Mouse (Mus musculus) layer of hippocampus, postnatal 10 days (tissue): ENCODE data around the gene Cnpy2. TPM values are rescaled to one million over a fixed set of nuclear protein-coding genes. Genes with fewer than 3 reads are reported as not detected.
"Not testable (repeated sequence)": the region's sequence is repeated elsewhere in the genome, so short reads cannot be mapped to it uniquely, and the experiment has no call there.

Experiments used
- DNase-seq, 2 experiments: peaks; one replicate each; pipeline ENCODE4 v3.0.0; 2021; ENCODE audit warnings: low spot score in 2 of 2
- total RNA-seq, 2 experiments: library from RNA; stranded (reverse); gene quantifications; 2 replicates each; pipeline ENCODE4 v1.2.3; 2021

The Cnpy2 gene
- total RNA-seq, 2 experiments from 2014 or later = 75.5 to 78.5 TPM

DNA sequence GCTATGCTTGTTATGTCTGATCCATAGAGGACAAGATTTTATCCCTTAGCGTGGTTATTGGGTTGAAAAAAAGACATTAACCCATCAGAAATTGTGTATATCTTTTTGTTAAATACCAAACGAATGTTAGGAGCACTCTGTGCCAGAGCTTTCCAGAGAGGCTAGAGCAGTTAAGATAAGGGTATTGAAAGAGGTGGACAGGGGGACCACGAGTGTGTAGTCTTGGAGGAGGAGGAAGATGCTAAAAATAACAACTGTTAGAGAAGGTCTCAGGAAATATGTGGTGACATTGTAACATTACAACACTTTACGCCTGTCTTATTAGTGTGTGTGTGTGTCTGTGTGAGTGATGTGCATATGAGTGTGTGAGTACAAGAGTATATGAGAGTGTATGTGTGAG lies 11.4 kb upstream of the Cnpy2 start:
- DNase-seq = no peak

DNA sequence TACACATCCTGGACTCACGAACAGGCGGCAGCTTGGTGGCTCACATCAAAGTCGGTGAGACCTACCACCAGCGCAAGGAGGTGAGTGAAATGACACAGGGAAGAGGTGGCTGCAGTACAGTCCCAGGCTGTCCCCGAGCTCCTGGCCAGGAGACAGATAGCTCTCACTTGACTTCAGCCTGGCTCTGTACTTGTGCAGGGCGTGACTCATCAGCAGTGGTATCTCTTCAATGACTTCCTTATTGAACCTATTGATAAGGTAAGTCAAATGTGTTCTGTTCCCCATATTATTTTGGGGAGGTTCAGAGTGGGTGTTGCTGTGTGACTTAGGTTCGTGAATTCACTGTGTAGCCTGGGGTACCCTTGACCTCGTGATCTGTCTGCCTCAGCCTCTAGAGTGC lies 6.7 kb upstream of the Cnpy2 start:
- DNase-seq = no peak

DNA sequence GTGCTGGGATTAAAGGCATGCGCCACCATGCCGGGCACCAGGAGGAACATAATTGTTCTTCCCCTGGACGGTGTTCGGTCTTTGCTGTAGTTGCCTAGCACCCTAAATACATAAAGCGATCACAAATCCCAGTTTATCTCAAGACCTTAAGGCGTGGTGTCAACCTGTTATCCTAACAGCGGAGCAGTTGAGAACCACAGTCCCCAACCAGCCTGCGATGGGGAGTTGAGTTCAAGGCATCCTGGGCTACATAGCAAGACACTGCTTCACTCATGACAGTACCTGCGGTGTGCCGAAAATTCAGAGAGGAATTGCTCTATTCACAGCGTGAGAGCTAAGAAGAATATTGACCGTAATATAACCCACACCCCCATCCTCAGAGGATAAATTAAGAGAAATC lies 618 bp upstream of the Cnpy2 start:
- no peak for DNase-seq

DNA sequence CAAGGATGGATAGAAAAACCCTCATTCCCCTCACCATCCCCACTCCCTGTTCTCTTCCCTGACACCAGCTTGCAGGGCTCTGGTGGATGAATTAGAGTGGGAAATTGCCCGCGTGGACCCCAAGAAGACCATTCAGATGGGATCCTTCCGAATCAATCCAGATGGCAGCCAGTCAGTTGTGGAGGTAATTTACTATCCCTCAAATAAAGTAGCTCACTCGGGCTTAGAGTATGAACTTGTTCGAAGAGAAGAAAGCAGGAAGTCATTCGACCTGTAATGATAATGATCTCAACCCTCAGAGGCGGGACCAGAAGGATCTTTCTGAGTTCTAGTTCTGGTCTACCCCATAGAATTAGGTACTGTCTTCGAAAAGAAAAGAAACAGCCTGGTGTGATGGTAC lies 1.3 kb downstream of the Cnpy2 start:
- DNase-seq = no peak

DNA sequence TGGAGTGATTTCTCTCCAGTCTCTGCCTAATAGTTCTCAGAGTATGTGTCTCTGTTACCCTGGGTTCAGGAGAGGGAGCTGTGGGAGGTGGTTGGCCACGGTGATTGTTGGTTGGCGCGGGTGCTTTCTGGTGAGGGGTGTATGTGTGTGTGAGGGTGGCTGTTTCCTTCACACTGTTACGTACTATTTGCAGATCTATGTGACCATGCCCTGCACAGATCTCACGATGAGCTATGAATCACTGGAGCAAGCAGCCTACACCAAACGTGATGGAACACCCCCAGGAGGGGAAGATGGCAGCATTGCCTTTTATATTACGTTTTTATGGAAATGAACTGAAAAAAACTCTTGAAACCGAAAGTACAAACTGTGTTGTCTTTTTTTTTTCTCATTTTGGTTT lies 4.6 kb downstream of the Cnpy2 start:
- no peak for DNase-seq

DNA sequence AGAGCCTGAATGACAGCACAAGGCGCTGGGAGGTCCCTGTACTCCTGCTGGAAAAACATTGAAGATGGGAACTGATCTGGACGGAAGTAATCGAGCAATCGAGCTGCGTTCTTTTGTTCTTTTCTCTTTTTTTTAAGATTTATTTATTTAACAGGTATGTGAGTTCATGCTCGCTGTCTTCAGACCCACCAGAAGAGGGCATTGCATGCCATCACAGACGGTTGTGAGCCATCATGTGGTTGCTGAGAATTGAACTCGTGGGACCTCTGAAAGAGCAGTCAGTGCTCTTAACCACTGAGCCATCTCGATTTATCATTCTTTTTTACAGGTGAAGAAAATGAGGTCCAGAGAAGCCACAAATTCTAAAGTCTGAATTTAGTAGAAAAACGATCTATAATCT lies 5.4 kb downstream of the Cnpy2 start:
- no peak for DNase-seq

DNA sequence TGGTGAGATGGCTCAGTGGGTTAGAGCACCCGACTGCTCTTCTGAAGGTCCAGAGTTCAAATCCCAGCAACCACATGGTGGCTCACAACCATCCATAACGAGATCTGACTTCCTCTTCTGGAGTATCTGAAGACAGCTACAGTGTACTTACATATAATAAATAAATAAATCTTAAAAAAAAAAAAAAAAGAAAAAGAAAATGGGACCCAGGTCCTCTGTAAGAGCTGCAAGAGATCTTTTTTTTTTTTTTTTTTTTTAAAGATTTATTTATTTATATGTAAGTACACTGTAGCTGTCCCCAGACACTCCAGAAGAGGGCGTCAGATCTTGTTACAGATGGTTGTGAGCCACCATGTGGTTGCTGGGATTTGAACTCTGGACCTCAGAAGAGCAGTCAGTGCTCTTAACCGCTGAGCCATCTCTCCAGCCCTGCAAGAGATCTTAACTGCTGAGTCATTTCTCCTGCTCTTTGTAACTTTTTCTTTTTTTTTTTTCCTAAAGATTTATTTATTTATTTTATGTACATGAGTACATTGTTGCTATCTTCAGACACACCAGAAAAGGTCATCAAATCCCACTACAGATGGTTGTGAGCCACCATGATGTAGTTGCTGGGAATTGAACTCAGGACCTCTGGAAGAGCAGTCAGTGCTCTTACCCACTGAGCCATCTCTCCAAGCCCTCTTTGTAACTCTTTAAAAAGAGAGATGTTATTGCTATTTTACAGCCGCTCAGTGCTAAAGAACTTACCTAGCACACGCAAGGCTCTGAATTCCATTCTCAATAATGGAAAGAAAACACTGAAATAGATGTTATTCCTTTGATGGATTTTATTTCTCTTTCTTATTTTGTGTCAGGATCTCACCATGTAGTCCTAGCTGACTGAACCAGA lies 10.3 kb downstream of the Cnpy2 start:
- DNase-seq = not testable (repeated sequence)

DNA sequence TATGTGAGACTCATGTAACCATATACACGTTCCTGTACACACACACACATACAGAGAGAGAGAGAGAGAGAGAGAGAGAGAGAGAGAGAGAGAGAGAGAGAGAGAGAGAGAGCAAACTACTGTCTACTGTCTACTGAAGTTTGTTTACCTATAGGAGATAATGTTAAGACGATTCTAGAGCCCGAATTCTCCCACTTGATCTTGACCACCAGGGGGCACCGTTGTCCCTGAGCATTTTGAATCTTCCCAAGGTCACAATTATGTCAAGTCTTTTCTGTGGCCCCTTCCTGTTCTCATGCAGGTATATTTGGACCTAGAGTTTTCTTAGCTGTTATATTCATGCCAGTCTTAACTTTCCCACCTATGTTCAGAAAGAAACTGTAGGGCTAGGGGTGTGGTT lies 13.3 kb downstream of the Cnpy2 start:
- peak; percentile 64 to 71 for DNase-seq

DNA sequence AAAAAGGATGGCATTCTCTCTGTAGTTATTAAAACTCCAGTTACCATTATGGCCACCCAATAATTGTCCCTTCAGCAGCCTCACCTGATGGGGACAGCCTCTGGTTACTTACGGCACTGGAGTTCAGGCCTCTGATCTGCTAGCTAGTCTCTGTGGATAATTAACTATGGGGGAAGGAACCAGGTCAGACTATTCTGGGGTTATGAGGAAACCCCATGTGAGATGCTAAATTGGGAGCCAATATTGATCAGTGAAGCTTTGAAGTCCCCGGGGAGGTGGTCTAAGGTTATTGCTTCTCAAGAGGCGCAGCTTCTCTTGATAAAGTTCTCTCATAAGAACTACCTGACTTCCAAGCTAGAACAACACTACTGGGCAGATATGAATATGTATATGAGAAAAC lies 13.9 kb downstream of the Cnpy2 start:
- DNase-seq = no peak

DNA sequence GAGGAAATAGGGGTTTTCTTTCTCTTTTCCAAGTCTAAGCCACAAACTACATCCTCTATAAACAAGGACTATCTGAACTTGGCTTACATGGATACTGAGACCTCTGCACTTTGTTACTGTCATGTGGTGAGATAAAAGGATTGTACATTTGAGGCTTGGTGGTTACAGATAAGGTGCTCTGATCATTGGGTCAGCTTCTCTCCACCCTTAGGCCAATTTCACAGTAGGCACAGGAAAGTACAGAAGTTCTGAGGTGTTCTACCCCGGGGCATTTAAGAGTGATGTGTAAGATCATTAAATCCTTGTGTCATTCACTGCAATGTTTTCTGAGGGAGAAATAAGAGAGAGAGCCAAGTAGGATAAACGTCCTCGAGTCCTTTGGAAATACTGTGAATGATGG lies 14.3 kb downstream of the Cnpy2 start:
- DNase-seq = no peak

DNA sequence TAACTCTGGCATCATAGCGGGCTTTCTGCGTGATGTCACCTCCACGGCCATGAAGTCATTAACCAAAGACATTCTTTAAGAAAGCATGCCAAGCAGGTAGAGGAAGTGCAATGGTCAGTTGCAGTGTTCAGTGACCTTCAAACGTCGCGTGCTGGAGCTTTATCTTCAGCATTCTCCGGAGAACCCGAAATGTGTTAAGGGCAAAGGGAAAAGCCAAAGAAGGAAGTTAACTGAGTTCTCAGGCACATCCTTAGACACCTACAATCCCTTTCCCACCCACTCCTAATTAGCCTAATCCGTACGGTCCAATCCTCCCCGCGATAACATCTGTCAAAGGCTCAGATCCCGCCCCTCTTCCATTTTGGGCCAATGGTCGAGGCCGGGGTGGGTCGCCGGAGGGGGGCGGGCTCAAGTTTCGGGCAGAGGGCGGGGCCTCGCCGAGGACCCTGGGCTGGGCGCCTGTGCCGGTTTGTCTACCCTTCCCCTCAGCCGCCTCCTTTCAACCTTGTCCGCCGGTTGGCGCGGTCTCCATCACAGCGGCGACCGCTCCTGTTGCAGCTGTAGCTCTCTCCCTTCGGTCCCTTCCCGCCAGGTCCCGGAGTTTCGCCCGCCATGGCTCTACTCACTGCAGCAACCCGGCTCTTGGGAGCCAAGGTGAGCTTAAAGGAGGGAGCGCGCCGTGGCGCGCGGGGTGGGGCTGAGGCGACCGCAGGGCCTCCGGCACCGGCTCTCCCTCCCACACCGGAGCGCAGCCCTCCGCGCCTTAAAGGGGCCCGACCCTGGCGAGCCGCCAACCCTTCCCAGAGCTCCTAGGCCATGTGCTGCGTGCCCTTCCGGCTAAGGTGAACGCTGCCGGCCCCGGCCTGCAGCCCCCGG lies 15.3 kb downstream of the Cnpy2 start, which contains the start of gene Cs:
Cs (plus strand) TSS at position 429 of the 876 bp plus-strand sequence.
- peak; percentile 96 to 97 for DNase-seq

DNA sequence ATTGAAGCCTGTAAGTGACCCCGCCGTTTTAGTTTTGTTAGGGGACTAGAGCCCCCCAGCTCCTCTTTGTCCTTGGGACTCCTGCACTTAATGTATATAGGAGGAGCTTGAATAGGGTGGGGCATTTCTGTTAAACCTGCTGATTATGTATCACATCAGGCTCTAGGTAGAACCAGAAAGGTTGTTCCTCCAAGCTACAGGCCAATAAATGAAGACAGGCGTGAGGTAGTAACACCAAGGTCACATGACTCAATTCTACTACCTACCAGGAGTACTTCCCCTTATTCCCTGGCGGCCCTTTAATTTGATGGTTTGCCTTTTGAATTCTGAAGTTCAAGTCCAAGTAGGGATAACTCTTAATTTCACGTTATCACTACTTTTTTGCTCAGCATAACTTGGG lies 16.2 kb downstream of the Cnpy2 start:
- no peak for DNase-seq

DNA sequence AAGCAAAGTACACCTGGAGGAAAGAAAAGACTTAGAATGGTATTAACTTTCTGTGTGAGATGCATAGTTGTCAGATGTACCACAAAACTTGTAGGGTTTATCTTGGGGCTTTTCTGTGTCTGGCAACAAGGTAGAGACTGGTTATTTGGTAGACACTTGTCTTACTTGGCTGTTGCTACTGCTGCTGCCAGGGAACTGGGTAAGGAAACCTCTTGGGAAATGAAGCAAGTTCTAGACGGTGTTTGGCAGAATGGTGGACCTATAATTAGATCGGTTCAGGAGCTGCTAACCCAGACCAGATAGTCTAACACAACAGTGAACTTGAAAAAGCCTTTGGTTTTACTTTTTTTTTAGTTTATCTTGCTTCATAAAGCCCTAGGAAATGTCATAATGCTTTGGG lies 16.7 kb downstream of the Cnpy2 start:
- no peak for DNase-seq

DNA sequence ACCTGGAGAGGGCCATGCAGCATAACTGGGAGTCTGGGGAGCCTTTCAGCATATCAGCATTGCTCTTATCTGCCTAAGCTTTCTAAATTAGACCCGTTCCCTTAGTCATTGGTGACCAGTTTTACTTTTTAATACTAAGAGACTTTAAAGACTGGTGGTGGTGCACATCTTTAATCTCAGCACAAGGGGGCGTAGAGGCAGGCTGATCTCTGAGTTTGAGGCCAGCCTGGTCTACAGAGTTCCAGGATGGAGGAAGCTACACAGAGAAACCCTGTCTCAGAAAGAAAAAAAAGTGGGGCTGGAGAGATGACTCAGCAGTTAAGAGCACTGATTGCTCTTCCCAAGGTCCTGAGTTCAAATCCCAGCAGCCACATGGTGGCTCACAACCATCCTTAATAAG lies 18.0 kb downstream of the Cnpy2 start:
- no peak for DNase-seq

DNA sequence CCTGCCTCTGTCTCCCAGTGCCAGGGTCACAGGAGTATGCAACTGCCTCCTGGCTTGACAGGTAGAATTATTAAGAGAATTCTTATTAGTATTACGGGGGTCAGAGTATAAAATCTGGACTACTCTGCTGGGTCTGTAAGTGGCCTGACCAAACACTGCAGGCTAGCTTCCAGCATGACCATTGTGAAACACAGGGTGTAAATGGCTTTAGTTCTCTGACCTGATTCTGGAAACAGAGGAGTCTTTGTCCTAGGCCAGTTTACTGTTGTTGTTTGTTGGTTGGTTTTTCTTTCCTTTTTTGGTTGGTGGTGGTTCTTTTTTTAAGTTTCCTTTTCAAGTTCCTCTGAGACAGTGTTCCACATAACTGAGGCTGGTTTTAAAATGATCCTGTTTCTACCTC lies 21.2 kb downstream of the Cnpy2 start:
- DNase-seq = no peak

DNA sequence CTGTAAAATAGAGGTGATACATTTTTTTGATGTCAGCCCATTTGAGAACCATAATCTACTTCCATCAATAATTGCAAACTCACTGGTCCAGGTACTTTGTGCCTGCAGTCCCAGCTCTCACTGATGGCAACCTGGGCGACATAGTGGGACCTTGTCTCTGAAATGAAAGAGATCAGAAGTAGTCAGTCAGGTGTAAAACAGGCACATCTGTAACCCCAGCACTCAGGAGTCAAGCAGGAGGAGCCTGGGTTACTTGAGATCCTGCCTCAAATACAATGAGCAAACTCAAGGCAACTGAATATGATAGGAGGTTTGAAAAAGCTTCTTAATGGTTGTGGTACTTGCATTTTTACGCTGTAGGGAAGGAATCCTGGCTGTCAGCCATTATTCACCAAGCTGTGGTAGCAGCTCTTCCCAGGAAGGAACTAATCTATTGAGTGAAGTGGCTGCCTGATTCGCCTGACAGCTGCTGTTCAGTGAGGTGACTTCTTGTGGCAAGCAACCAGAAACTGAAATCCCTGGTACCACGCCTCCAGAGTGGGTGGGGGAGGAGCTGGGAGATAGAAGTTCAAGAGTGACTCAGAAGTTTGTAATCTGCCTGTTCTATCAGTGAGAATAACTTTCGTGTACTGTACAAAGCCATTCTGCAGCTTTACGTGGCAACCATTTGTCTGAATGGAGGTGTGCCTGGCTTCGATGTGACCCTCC lies 22.5 kb downstream of the Cnpy2 start:
- DNase-seq = peak; percentile 35 to 45

DNA sequence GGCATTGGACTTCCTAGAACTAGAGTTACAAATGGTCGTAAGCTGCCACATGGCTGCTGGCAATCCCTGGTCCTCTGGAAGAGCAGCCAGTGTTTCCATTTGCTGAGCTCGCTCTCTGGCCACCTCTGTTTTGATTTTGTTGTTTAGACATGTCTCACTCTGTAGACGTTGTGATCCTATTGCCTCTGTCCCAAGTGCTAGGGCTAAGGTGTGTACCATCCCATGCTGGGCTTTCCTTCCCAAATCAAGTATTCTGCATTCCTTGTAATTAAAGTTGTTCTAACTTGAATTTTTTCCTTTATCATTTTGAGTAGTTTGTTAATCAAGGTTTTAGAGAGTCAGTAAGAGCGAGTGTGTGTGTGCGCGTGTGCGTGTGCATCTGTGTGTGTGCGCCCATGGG lies 25.3 kb downstream of the Cnpy2 start:
- DNase-seq = no peak

DNA sequence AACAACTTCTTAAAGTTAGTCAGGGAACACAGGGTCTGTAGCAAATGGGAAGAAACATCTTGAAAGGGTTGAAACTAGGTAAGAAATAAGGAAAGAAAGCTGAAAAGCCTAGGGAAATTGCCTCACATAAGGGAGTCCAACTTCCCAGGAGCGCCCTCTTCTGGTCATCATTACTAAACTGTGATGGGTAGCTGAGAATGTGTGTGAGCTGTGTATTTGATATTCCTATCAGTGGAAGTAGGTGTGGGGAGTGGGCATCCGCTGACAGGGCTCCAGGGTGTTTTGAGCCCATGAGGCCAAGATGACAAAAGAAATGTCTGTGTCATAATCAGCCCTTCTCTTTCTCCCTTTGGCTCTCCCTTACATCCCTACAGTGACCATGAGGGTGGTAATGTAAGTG lies 36.5 kb downstream of the Cnpy2 start:
- peak; percentile 53 to 66 for DNase-seq

DNA sequence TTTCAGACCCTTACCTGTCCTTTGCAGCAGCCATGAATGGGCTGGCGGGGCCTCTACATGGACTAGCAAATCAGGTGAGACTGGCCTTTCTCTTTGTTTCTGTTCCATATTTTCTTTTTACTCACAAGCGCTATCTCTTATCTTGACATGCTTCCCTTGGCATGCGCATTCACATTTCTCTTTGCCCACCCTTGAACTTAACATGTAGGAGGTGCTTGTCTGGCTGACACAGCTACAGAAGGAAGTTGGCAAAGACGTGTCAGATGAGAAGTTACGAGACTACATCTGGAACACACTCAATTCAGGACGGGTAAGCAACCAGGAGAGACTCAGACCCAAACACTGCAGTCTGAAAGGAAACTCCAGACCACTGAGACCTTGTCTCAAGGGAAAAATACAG lies 37.0 kb downstream of the Cnpy2 start:
- no peak for DNase-seq

DNA sequence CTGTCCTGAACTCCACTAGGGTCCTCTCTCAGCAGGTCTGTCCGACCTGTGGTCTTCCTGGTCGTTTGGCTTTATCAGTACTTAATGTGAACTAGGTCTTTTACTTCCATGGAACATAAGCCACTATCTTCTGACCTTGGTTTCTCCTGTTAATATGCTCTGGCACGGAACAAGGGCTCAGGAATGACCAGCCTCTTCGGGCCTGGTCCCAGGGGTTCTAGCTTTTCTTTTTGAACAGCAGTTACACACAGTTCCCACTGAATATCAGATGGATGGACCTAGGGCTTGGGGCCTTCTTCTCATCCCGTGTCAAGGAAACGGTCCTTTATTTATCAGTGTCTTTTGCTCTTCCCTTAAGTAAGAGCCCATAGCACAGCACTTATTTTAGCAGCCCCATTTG lies 39.6 kb downstream of the Cnpy2 start:
- no peak for DNase-seq

DNA sequence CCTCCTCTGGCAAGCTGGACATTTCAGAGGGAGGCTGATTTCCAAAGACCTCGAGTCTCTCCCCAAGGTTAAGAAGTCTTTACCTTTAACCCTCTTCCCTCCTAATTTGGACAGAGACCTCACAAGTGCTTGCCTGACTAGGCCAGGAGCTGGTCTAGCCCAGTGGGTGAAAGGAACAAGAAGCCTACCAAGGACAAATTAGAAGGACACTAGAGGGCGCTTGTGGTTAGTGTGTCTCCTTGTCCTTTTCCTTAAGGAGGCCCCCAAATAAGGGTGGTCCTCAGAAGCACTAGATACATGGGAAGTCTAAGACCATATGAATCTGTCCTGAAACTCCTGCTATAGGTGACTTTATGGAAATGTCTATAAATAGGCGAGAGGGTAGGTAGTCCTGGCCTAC lies 40.3 kb downstream of the Cnpy2 start:
- peak in 1 of 2 experiments; percentile 37 for DNase-seq
